Mouse (Mus musculus): ENCODE results near the gene Fxyd2. TPM values are rescaled to one million over a fixed set of nuclear protein-coding genes. Genes with fewer than 3 reads are reported as not detected.

Fxyd2 gene
- polyA plus RNA-seq, 1 experiment, result 23.9 TPM

DNA sequence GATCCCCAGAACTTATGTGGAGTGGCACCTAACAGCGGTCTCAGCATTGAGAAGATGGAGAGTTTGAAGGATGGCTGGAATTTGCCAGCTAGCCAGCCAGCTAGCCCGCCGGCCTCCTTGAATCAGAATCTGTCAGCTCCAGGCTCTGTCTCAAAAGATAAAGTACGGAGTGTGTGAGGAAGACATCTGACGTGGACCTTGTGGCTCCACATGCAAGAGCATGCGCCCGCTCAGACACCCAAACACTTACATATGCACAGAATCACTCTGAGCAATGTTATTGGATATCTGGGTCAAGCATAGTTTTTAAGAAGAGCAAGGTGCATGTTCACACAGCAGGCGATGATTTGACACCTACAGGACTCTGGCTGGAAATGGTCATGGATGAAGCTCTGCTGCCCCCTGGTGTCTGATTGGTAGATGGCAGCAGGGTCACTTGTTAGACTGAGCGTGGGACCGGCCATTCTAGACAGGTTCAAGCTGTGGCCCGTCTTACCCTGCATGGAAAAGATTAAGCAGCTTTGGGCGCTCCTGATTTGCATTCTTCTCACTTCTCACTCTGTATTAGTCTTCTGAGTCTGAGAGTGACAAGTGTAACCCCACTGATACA, 11.0 kb upstream of the Fxyd2 start:
- Histone ChIP-seq H3K27ac (ENCODE audit: insufficient read depth, low read length) (no peak overlapping the region), H3K4me1 (ENCODE audit: control insufficient read depth, insufficient read depth, insufficient read length) (no peaks in the 10 kb centered on the region), H3K4me3 (ENCODE audit: extremely low read depth, insufficient read depth, insufficient read length) (no peak overlapping the region), H3K27me3 (ENCODE audit: control insufficient read depth, insufficient read depth, low read length) (no peaks in the 10 kb centered on the region), H3K36me3 (ENCODE audit: control insufficient read depth, insufficient read depth, low read length) (no peaks in the 10 kb centered on the region)
- TF ChIP-seq POLR2A (IDR thresholded peaks at IDR 0.05; ENCODE audit: low read depth, low read length) (no peak), CTCF (IDR thresholded peaks at IDR 0.05; ENCODE audit: extremely low read depth, insufficient read depth, insufficient read length, insufficient replicate concordance) (peak; percentile 93; the same call in 1 of the 2 replicates)
- WGBS, result 48% methylated on average over 12 of the region's 12 CpGs
- DNase-seq (ENCODE audit: low read depth in 1 of 2, low spot score in 2 of 2), result peak; percentile 63 to 85

DNA sequence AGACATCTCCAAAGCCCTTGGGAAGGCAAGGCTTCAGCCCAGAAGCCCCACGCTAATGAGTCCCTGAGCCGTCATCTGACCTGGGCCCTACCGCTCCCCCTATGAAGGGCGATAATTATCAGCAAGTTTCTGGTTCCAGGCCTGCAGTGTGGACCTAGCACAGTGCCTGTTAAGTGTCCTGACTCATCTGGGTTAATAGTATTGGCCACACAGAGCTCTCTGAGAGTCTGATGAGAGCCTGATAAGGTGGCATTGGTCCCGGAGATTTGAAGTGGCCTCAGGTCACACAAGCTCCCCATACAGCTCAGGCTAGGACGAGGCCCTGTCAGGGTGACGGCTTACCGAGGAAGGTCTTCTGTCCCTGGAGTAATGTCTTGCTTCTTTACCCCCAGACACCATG, 9.9 kb upstream of the Fxyd2 start:
- Histone ChIP-seq H3K4me3 (ENCODE audit: extremely low read depth, insufficient read depth, insufficient read length) (no peak overlapping the region), H3K27me3 (ENCODE audit: control insufficient read depth, insufficient read depth, low read length) (no peaks in the 10 kb centered on the region), H3K4me1 (ENCODE audit: control insufficient read depth, insufficient read depth, insufficient read length) (no peaks in the 10 kb centered on the region), H3K27ac (ENCODE audit: insufficient read depth, low read length) (no peak overlapping the region), H3K36me3 (ENCODE audit: control insufficient read depth, insufficient read depth, low read length) (no peaks in the 10 kb centered on the region)
- no peak for TF ChIP-seq CTCF (IDR thresholded peaks at IDR 0.05; ENCODE audit: extremely low read depth, insufficient read depth, insufficient read length, insufficient replicate concordance)
- no peak for TF ChIP-seq POLR2A (IDR thresholded peaks at IDR 0.05; ENCODE audit: low read depth, low read length)
- no peak for DNase-seq (ENCODE audit: low read depth in 1 of 2, low spot score in 2 of 2)
- WGBS, result 90% methylated on average over 8 of the region's 8 CpGs

DNA sequence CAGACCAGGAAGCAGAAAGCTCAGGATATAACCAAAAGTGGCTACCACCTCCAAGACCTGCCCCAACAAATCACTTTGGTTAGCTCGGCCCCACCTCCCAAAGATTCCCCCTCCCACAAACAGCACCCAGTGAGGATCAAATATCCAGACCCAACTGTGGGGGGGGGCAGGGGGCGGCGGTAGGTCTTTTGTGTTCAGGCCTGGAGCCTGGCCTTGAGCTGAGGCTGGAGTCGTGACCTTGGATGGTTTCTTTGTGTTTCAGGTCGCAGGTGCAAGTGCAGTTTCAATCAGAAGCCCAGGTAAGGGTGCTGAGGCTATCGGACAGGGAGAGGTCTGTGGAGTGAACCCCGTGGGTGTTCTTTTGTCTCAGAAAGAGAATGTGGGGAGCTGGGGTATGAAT, 8.2 kb upstream of the Fxyd2 start:
- no peak overlapping the region for H3K4me3 ChIP-seq (ENCODE audit: extremely low read depth, insufficient read depth, insufficient read length)
- TF ChIP-seq CTCF (IDR thresholded peaks at IDR 0.05; ENCODE audit: extremely low read depth, insufficient read depth, insufficient read length, insufficient replicate concordance) (no peak), POLR2A (IDR thresholded peaks at IDR 0.05; ENCODE audit: low read depth, low read length) (no peak)
- H3K4me1 ChIP-seq (ENCODE audit: control insufficient read depth, insufficient read depth, insufficient read length), result no peaks in the 10 kb centered on the region
- no peaks in the 10 kb centered on the region for H3K27me3 ChIP-seq (ENCODE audit: control insufficient read depth, insufficient read depth, low read length)
- H3K27ac ChIP-seq (ENCODE audit: insufficient read depth, low read length), result no peak overlapping the region
- WGBS, result 89% methylated on average over 7 of the region's 7 CpGs
- no peaks in the 10 kb centered on the region for H3K36me3 ChIP-seq (ENCODE audit: control insufficient read depth, insufficient read depth, low read length)
- no peak for DNase-seq (ENCODE audit: low read depth in 1 of 2, low spot score in 2 of 2)

DNA sequence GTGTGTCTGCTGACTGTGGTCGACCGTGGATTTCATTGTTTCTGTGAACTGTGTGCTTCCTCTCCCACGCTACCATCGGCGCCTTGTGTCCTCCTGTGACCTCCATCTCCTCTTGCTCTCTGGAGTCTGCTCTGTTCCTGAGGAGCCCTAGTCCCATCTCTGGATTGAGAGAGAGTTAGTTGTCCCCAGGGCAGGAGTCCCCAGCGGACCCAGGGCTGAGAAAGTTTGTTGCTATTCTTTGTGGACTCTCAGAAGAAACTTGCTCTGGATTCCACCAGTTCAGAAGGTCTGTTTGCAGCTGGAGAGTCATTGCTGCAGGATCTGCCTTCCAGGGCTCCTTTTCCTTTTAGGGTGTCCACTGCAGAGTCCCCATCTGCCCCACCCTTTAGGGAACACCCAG, 4.3 kb upstream of the Fxyd2 start:
- Histone ChIP-seq H3K4me3 (ENCODE audit: extremely low read depth, insufficient read depth, insufficient read length) (no peak overlapping the region), H3K4me1 (ENCODE audit: control insufficient read depth, insufficient read depth, insufficient read length) (no peaks in the 10 kb centered on the region), H3K27ac (ENCODE audit: insufficient read depth, low read length) (no peak overlapping the region), H3K27me3 (ENCODE audit: control insufficient read depth, insufficient read depth, low read length) (no peaks in the 10 kb centered on the region), H3K36me3 (ENCODE audit: control insufficient read depth, insufficient read depth, low read length) (no peaks in the 10 kb centered on the region)
- TF ChIP-seq CTCF (IDR thresholded peaks at IDR 0.05; ENCODE audit: extremely low read depth, insufficient read depth, insufficient read length, insufficient replicate concordance) (no peak), POLR2A (IDR thresholded peaks at IDR 0.05; ENCODE audit: low read depth, low read length) (no peak)
- WGBS, result 77% methylated on average over 6 of the region's 6 CpGs
- no peak for DNase-seq (ENCODE audit: low read depth in 1 of 2, low spot score in 2 of 2)

DNA sequence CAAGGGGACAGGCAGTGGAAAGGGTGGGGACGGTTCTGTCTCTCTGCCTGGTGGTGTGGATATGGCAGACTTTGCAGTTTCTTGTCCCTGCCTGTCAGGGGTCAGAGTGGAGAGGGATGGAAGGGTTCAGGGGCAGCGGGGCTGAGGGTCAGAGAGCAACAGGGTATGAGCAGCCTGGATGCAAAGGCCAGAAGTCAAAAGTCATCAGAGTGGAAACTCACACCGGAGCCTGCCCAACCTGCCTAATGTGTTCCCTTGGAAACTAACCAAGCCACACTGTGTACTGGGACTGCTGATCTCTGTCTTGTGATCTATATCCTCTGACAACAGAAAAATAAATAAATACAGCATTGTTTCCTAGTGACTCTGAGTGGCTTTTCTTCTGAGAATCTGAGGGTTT, 3.7 kb upstream of the Fxyd2 start:
- Histone ChIP-seq H3K4me1 (ENCODE audit: control insufficient read depth, insufficient read depth, insufficient read length) (no peaks in the 10 kb centered on the region), H3K27ac (ENCODE audit: insufficient read depth, low read length) (no peak overlapping the region), H3K4me3 (ENCODE audit: extremely low read depth, insufficient read depth, insufficient read length) (no peak overlapping the region), H3K36me3 (ENCODE audit: control insufficient read depth, insufficient read depth, low read length) (no peaks in the 10 kb centered on the region), H3K27me3 (ENCODE audit: control insufficient read depth, insufficient read depth, low read length) (no peaks in the 10 kb centered on the region)
- DNase-seq (ENCODE audit: low read depth in 1 of 2, low spot score in 2 of 2), result no peak
- WGBS, result 87% methylated on average over 3 of the region's 3 CpGs
- TF ChIP-seq POLR2A (IDR thresholded peaks at IDR 0.05; ENCODE audit: low read depth, low read length) (no peak), CTCF (IDR thresholded peaks at IDR 0.05; ENCODE audit: extremely low read depth, insufficient read depth, insufficient read length, insufficient replicate concordance) (no peak)

DNA sequence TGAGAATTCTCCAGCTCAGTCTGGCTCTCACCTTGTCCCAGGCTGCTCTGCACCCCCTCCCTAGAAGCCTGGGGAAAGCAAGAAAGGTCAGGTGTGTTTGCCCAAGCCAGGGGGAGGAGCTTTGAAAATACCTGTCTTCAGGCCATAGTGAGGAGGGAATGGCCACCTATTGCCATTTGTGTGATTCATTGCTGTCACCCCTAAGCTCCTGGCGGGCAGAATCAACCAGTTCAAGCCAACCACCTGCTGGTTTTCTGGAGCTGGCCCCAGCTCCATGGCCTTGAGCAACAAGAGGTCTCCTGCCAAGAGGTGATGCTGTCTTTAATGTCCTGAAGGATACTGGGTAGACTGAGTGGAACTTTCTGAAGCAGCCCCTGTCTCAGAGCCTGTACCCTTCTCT, 1.1 kb upstream of the Fxyd2 start:
- Histone ChIP-seq H3K4me3 (ENCODE audit: extremely low read depth, insufficient read depth, insufficient read length) (no peak overlapping the region), H3K4me1 (ENCODE audit: control insufficient read depth, insufficient read depth, insufficient read length) (no peaks in the 10 kb centered on the region), H3K27me3 (ENCODE audit: control insufficient read depth, insufficient read depth, low read length) (no peaks in the 10 kb centered on the region; the same call in 1 of the 2 replicates), H3K36me3 (ENCODE audit: control insufficient read depth, insufficient read depth, low read length) (no peaks in the 10 kb centered on the region), H3K27ac (ENCODE audit: insufficient read depth, low read length) (no peak overlapping the region)
- WGBS, result 67% methylated on average over 1 of the region's 1 CpGs
- DNase-seq (ENCODE audit: low read depth in 1 of 2, low spot score in 2 of 2), result no peak
- no peak for TF ChIP-seq CTCF (IDR thresholded peaks at IDR 0.05; ENCODE audit: extremely low read depth, insufficient read depth, insufficient read length, insufficient replicate concordance)

DNA sequence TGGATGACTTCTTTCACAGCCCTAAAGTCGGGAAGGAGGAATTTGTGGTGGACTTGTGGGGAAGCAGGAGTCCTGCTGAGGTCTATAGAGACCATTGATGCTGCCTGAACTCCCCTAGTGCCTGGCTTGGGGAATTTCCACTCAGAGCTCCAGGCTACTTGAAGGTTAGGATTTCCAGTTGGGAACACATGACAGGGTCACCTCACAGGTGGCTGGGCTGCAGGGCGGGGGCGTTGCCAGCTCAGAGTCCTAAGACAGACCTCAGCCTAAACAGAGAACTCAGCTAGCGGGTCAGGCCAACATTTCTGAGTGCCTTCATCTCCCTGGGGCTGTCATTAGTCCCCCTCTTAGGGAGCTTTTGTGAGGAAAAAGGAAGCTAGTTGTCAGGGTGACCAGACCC, 2.4 kb downstream of the Fxyd2 start:
- TF ChIP-seq CTCF (IDR thresholded peaks at IDR 0.05; ENCODE audit: extremely low read depth, insufficient read depth, insufficient read length, insufficient replicate concordance) (no peak), POLR2A (IDR thresholded peaks at IDR 0.05; ENCODE audit: low read depth, low read length) (no peak)
- Histone ChIP-seq H3K4me3 (ENCODE audit: extremely low read depth, insufficient read depth, insufficient read length) (no peak overlapping the region), H3K27ac (ENCODE audit: insufficient read depth, low read length) (no peak overlapping the region), H3K4me1 (ENCODE audit: control insufficient read depth, insufficient read depth, insufficient read length) (no peaks in the 10 kb centered on the region), H3K27me3 (ENCODE audit: control insufficient read depth, insufficient read depth, low read length) (no peaks in the 10 kb centered on the region; the same call in 1 of the 2 replicates), H3K36me3 (ENCODE audit: control insufficient read depth, insufficient read depth, low read length) (no peaks in the 10 kb centered on the region)
- WGBS, result 66% methylated on average over 4 of the region's 4 CpGs
- DNase-seq (ENCODE audit: low read depth in 1 of 2, low spot score in 2 of 2), result no peak

Data from spleen, adult 2 months (tissue).